In the genomic region with DNA sequence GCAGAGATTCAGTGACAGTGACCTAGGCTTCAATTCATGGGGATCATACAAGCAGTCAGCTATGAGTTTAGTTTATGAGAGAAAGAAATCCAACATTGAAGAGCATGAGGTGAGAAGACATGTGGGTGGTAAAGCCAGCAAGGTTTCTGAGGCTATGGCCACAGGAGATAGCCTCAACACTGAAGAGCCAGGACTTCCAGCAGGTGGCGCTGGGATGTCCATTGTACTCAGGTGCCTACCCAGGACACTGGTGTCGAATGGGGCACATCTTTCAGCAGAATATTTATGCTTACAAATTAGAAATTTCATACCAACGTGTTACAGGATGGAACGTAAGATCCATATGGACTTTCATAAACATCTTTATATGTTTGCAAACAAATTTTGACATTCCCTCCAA, we compare ENCODE assay signal across 8 mouse cellular contexts.
DNase-seq lines count a peak whose midpoint lies in the region; ATAC-seq lines count a peak whose summit lies in the region.

No protein-coding gene starts in this region.

- ATAC-seq in frontal cortex, adult (ENCODE audit: low TSS enrichment): peak; percentile 81

- no peak for DNase-seq in frontal cortex, postnatal 10 days (ENCODE audit: low spot score in 2 of 2)
- DNase-seq in urinary bladder, adult 18-20 months (ENCODE audit: low spot score in 2 of 2): peak; percentile 41 to 45
- DNase-seq in urinary bladder, postnatal 4 days (ENCODE audit: low spot score in 2 of 2): no peak
- DNase-seq in cerebellum, postnatal 14 days: peak; percentile 84 to 86
- peak; percentile 80 for DNase-seq in kidney, postnatal 10 days
- peak; percentile 66 for DNase-seq in naive thymus-derived CD4-positive, alpha-beta T cell, adult 2 months (ENCODE audit: low read depth)
- DNase-seq in thymus, postnatal 4 days: peak; percentile 79

Comparison
In these comparisons a context has a peak if more than half of its experiments do, and no peak if none do; other contexts are left out.
1. DNase-seq: peak in urinary bladder, adult 18-20 months (2 of 2), cerebellum, postnatal 14 days (2 of 2), kidney, postnatal 10 days (single experiment), naive thymus-derived CD4-positive, alpha-beta T cell, adult 2 months (single experiment) and thymus, postnatal 4 days (single experiment); none in frontal cortex, postnatal 10 days (0 of 2) and urinary bladder, postnatal 4 days (0 of 2).